Mouse (Mus musculus) forebrain, embryonic 15.5 days (tissue): Measurements from ENCODE around the gene Acot1. TPM values are rescaled to one million over a fixed set of nuclear protein-coding genes. Genes with fewer than 3 reads are reported as not detected.
"Not testable (repeated sequence)": the region's sequence is repeated elsewhere in the genome, so short reads cannot be mapped to it uniquely, and the experiment has no call there.

ENCODE experiments used
- ATAC-seq: fragments of 200-750 bp; cut with Nextera tagmentation; replicated peaks from 2 replicates; pipeline ENCODE4 v1.8.0; 2017; ENCODE audit warnings: mild to moderate bottlenecking, moderate TSS enrichment, moderate library complexity
- H3K27ac ChIP-seq: fragments of 300-500 bp; sonication (generic); replicated peaks from 2 replicates; pipeline ENCODE4 v1.5.1; 2015; ENCODE audit warnings: mild to moderate bottlenecking, inconsistent platforms
- H3K27me3 ChIP-seq: fragments of 300-500 bp; sonication (generic); 2 replicates; pipeline ENCODE4 v1.6.1; 2015; ENCODE audit warnings: inconsistent platforms
- H3K36me3 ChIP-seq: fragments of 300-500 bp; sonication (generic); 2 replicates; pipeline ENCODE4 v1.6.1; 2015; ENCODE audit warnings: mild to moderate bottlenecking, inconsistent platforms
- H3K4me1 ChIP-seq: fragments of 300-500 bp; sonication (generic); 2 replicates; pipeline ENCODE4 v1.6.1; 2015; ENCODE audit warnings: inconsistent platforms
- H3K4me2 ChIP-seq: fragments of 300-500 bp; sonication (generic); replicated peaks from 2 replicates; pipeline ENCODE4 v1.6.1; 2015; ENCODE audit warnings: mild to moderate bottlenecking, inconsistent platforms
- H3K4me3 ChIP-seq: fragments of 300-500 bp; sonication (generic); 2 replicates; pipeline ENCODE4 v1.5.1; 2015; ENCODE audit warnings: mild to moderate bottlenecking, inconsistent platforms
- H3K9ac ChIP-seq: fragments of 300-500 bp; sonication (generic); replicated peaks from 2 replicates; pipeline ENCODE4 v1.6.1; 2015; ENCODE audit warnings: mild to moderate bottlenecking, inconsistent platforms
- H3K9me3 ChIP-seq: fragments of 300-500 bp; sonication (generic); 2 replicates; pipeline ENCODE4 v1.6.1; 2016; ENCODE audit warnings: inconsistent platforms
- WGBS: fragments of 180-500 bp; shearing (Covaris S2); methylation state at CpG from one replicate; pipeline ENCODE4 v1.1.7; 2015; ENCODE audit warnings: mixed read lengths; 5-methylcytosine and 5-hydroxymethylcytosine counted together
- polyA plus RNA-seq: library from polyadenylated mRNA; unstranded; fragments of >200 nt; fragmentation: Nextera tagmentation; extraction: Ambion mirVana; gene quantifications from 2 replicates; pipeline ENCODE4 v1.2.1, GENCODE M21; 2015

Gene Acot1
- polyA plus RNA-seq, 1 experiment from 2014 or later, result 86.6 TPM

- H3K36me3 ChIP-seq, result no peaks in the 10 kb centered on the region
- H3K27me3 ChIP-seq, result no peaks in the 10 kb centered on the region
- 52% methylated on average over 11 of the region's 11 CpGs for WGBS
- H3K4me1 ChIP-seq, result peaks cover 7% of the 10 kb centered on the region; the same call in 1 of the 2 replicates
- no peaks in the 10 kb centered on the region for H3K9me3 ChIP-seq
- H3K27ac ChIP-seq, result peak overlapping the region; percentile 76
- no peak overlapping the region for H3K4me2 ChIP-seq
- H3K9ac ChIP-seq, result no peak overlapping the region
- H3K4me3 ChIP-seq, result no peak overlapping the region
- peak; percentile 68 for ATAC-seq
Measured at GRCm38 (mm10) chr12:83998341-83999107, 10.8 kb upstream of the Acot1 start.

- not testable (repeated sequence) for H3K4me2 ChIP-seq, H3K27me3 ChIP-seq, H3K9ac ChIP-seq, H3K9me3 ChIP-seq, H3K4me1 ChIP-seq, H3K27ac ChIP-seq, H3K36me3 ChIP-seq, ATAC-seq, H3K4me3 ChIP-seq
- WGBS, result 68% methylated on average over 8 of the region's 8 CpGs
Measured at GRCm38 (mm10) chr12:83999237-83999636, 10.1 kb upstream of the Acot1 start.

GRCm38 (mm10) chr12:84000418-84000817, 8.9 kb upstream of the Acot1 start:
- Histone ChIP-seq H3K9ac (no peak overlapping the region), H3K4me1 (peaks cover 7% of the 10 kb centered on the region; the same call in 1 of the 2 replicates), H3K4me2 (no peak overlapping the region), H3K27me3 (no peaks in the 10 kb centered on the region), H3K4me3 (no peak overlapping the region), H3K9me3 (no peaks in the 10 kb centered on the region), H3K36me3 (no peaks in the 10 kb centered on the region), H3K27ac (no peak overlapping the region)
- WGBS, result 93% methylated on average over 3 of the region's 3 CpGs
- ATAC-seq, result no peak

DNA sequence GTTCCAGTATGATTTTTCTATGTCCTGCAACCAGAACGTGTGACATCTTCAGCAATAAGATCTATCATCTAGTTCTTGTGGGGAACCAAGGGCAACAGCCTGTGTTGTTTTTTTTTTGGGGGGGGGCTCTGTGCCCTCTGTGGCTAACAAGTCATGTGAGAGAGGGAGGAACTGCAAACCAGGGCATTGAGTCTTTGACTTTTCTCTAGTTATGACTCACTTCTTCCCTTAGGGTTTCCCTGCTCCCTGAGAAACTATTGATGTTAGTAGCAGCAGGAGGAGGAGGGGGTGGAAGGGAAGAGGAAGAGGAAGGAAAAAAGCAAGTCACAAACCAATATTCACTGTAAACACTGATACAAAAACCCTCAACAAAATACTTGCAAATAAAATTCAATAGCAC, 5.4 kb upstream of the Acot1 start:
- peaks cover 6% of the 10 kb centered on the region; the same call in 1 of the 2 replicates for H3K4me1 ChIP-seq
- 91% methylated on average over 1 of the region's 1 CpGs for WGBS
- H3K9me3 ChIP-seq, result no peaks in the 10 kb centered on the region
- H3K4me2 ChIP-seq, result no peak overlapping the region
- H3K9ac ChIP-seq, result no peak overlapping the region
- ATAC-seq, result no peak
- no peaks in the 10 kb centered on the region for H3K27me3 ChIP-seq
- no peaks in the 10 kb centered on the region for H3K36me3 ChIP-seq
- H3K4me3 ChIP-seq, result no peak overlapping the region
- H3K27ac ChIP-seq, result no peak overlapping the region

GRCm38 (mm10) chr12:84008251-84008650, 1.0 kb upstream of the Acot1 start:
- no peak overlapping the region for H3K9ac ChIP-seq
- no peak overlapping the region for H3K4me3 ChIP-seq
- H3K36me3 ChIP-seq, result no peaks in the 10 kb centered on the region
- H3K9me3 ChIP-seq, result no peaks in the 10 kb centered on the region
- no peaks in the 10 kb centered on the region for H3K27me3 ChIP-seq
- no peak for ATAC-seq
- 84% methylated on average over 12 of the region's 12 CpGs for WGBS
- H3K4me2 ChIP-seq, result no peak overlapping the region
- H3K4me1 ChIP-seq, result peaks cover 42% of the 10 kb centered on the region
- H3K27ac ChIP-seq, result peak overlapping the region; percentile 83; the same call in 1 of the 2 replicates

DNA sequence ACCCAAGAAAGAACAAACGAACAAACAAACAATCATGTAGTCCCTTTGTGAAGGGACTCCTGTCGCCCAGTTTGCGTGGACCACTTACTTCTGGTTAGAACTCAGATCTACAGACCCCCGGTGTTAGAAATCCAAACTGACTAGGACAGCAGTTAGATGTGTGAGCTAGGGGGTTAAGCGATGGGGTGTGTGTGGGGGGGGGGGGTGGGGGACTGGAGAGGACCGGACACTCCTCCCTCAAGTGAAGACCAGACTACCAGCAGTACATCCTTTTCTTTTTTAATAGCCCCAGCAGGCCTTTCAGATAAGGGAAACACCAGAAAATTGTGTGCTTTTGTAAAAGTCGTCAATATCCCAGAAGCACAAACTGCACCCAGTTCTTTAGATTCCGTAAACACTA, 561 bp upstream of the Acot1 start:
- Histone ChIP-seq H3K9ac (no peak overlapping the region; the same call in 1 of the 2 replicates), H3K27me3 (no peaks in the 10 kb centered on the region), H3K9me3 (no peaks in the 10 kb centered on the region), H3K4me3 (peak overlapping the region; percentile 48), H3K27ac (peak overlapping the region; percentile 83), H3K36me3 (no peaks in the 10 kb centered on the region), H3K4me2 (peak overlapping the region; percentile 44), H3K4me1 (peaks cover 42% of the 10 kb centered on the region)
- WGBS, result 37% methylated on average over 8 of the region's 8 CpGs
- ATAC-seq, result no peak

DNA sequence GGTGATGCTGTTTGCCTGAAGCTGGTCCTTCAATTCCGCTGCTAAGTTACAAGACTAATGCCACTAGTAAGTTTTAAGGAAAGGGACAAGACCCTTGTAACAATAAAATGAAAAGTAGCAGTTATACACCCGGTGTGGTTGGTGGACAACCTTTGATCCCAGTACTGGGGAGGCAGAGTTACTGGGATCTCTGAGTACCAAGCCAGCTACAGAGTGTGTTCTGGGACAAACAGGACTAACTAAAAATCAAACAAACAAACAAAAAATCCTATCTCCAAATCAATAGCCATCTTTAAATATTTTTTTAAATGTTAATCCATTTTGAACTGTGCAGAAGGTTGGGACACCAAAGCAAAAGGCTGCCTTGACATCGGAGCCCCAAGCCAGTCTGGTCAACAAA, 911 bp downstream of the Acot1 start:
- Histone ChIP-seq H3K9me3 (no peaks in the 10 kb centered on the region), H3K27ac (peak overlapping the region; percentile 83), H3K36me3 (no peaks in the 10 kb centered on the region), H3K4me1 (peaks cover 42% of the 10 kb centered on the region), H3K27me3 (no peaks in the 10 kb centered on the region), H3K9ac (peak overlapping the region; percentile 60; the same call in 1 of the 2 replicates), H3K4me2 (peak overlapping the region; percentile 44), H3K4me3 (peak overlapping the region; percentile 48)
- WGBS, result 66% methylated on average over 3 of the region's 3 CpGs
- no peak for ATAC-seq

GRCm38 (mm10) chr12:84011251-84012040, 2.2 kb downstream of the Acot1 start:
- Histone ChIP-seq H3K9me3 (no peaks in the 10 kb centered on the region), H3K36me3 (no peaks in the 10 kb centered on the region), H3K27me3 (no peaks in the 10 kb centered on the region), H3K4me2 (peak overlapping the region; percentile 44), H3K4me3 (peak overlapping the region; percentile 48), H3K27ac (peak overlapping the region; percentile 83), H3K9ac (peak overlapping the region; percentile 36; the same call in 1 of the 2 replicates), H3K4me1 (peaks cover 42% of the 10 kb centered on the region)
- peak; percentile 69 for ATAC-seq
- WGBS, result 15% methylated on average over 12 of the region's 12 CpGs

DNA sequence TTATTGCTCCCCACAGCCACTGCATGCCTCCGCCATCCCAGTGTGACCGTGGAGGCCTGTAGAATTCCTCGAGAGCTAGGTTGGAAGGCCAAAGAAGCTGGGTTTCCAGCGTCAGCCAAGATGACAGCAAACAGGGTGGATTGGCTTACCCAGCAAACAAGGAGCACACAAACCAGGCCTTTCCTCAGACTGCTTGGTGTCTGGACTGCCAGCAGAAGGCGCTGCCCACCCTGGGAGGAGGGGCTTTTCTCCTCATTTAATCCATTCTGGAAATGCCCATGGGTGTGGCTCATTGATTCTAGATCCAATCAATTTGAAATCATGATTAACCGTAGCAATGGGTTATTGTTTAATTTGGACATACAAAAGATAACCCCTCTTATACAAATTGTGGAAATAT, 3.8 kb downstream of the Acot1 start:
- ATAC-seq, result no peak
- H3K4me2 ChIP-seq, result no peak overlapping the region
- WGBS, result 63% methylated on average over 6 of the region's 6 CpGs

GRCm38 (mm10) chr12:84013701-84014100, 4.4 kb downstream of the Acot1 start:
- Histone ChIP-seq H3K36me3 (no peaks in the 10 kb centered on the region), H3K4me3 (no peak overlapping the region), H3K4me2 (no peak overlapping the region), H3K27ac (no peak overlapping the region), H3K9ac (no peak overlapping the region), H3K27me3 (no peaks in the 10 kb centered on the region), H3K4me1 (peaks cover 38% of the 10 kb centered on the region), H3K9me3 (no peaks in the 10 kb centered on the region)
- WGBS, result 93% methylated on average over 7 of the region's 7 CpGs
- no peak for ATAC-seq

More for the DNA sequence above, 3.8 kb downstream of the Acot1 start:
- no peaks in the 10 kb centered on the region for H3K27me3 ChIP-seq
- H3K9me3 ChIP-seq, result no peaks in the 10 kb centered on the region
- H3K27ac ChIP-seq, result no peak overlapping the region
- H3K4me3 ChIP-seq, result no peak overlapping the region
- H3K36me3 ChIP-seq, result no peaks in the 10 kb centered on the region
- H3K9ac ChIP-seq, result no peak overlapping the region
- H3K4me1 ChIP-seq, result peaks cover 42% of the 10 kb centered on the region

DNA sequence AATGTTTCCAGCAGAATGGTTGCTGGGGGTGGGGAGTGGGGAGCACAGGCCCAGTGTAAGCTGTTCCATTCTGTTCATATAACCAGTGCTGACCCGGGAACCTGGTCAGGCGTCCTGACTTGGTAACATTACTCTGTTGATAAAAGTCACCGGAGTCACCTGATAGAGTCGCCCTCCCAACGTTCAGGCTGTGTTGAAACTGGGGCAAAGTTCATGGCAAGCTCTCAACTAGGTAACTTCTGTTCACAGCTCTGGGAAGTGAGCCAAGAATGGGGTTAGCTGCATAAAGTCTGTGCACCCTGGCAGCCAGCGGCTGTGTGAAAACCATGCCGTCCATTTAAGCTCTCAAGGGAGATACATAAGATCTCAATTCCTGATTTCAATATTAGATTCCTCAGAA, 11.2 kb downstream of the Acot1 start:
- not testable (repeated sequence) for H3K36me3 ChIP-seq, H3K4me1 ChIP-seq, ATAC-seq, H3K4me3 ChIP-seq, H3K9ac ChIP-seq, H3K27me3 ChIP-seq, H3K4me2 ChIP-seq, H3K27ac ChIP-seq, H3K9me3 ChIP-seq
- 52% methylated on average over 7 of the region's 7 CpGs for WGBS

- H3K9me3 ChIP-seq, H3K4me3 ChIP-seq, H3K4me2 ChIP-seq, ATAC-seq, H3K36me3 ChIP-seq, H3K27ac ChIP-seq, H3K27me3 ChIP-seq, H3K4me1 ChIP-seq, H3K9ac ChIP-seq: not testable (repeated sequence)
- WGBS, result 90% methylated on average over 4 of the region's 4 CpGs
Measured at GRCm38 (mm10) chr12:84022266-84022665, 13.0 kb downstream of the Acot1 start.
